Mouse (Mus musculus): ENCODE data around the gene Ank3. TPM values are rescaled to one million over a fixed set of nuclear protein-coding genes. Genes with fewer than 3 reads are reported as not detected.

Gene Ank3
- polyA plus RNA-seq, 1 experiment from 2014 or later = 7.1 TPM

DNA sequence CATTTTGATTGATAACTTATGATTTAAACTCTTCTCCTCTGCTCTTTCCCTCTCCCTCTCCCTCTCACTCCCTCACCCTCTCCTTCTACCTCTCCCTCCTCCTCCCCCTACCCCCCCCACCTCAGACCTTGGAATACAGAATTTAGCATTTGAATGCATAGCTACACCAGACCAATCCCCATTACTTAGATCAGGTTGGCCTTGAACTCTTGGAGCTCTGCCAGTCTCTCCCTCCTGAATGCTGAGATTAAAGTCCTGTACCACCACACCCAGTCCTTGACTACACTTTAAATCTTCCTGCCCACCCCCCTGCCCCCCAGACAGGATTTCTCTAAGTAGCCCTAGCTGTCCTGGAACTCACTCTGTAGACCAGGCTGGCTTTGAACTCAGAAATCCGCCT, 38.9 kb upstream of the Ank3 start:
- no peak for ATAC-seq
- Histone ChIP-seq H3K4me3 (ENCODE audit: low read depth, low read length) (no peak overlapping the region), H3K9me3 (ENCODE audit: low read length) (no peaks in the 10 kb centered on the region), H3K36me3 (replicated peaks; ENCODE audit: insufficient read depth, low read length) (no peaks in the 10 kb centered on the region), H3K4me2 (ENCODE audit: low read depth, low read length) (no peak overlapping the region), H3K9ac (replicated peaks) (no peak overlapping the region), H3K27me3 (ENCODE audit: insufficient read depth, low read length) (no peaks in the 10 kb centered on the region), H3K4me1 (ENCODE audit: insufficient read depth) (no peaks in the 10 kb centered on the region), H3K27ac (ENCODE audit: low read depth) (no peak overlapping the region)
- WGBS (ENCODE audit: insufficient replicate concordance) = 72% methylated on average over 1 of the region's 1 CpGs
- TF ChIP-seq EP300 (IDR thresholded peaks at IDR 0.05; ENCODE audit: low read depth) = no peak
- TF ChIP-seq CTCF (IDR thresholded peaks at IDR 0.05; ENCODE audit: low read depth) = no peak
- no peak for DNase-seq

DNA sequence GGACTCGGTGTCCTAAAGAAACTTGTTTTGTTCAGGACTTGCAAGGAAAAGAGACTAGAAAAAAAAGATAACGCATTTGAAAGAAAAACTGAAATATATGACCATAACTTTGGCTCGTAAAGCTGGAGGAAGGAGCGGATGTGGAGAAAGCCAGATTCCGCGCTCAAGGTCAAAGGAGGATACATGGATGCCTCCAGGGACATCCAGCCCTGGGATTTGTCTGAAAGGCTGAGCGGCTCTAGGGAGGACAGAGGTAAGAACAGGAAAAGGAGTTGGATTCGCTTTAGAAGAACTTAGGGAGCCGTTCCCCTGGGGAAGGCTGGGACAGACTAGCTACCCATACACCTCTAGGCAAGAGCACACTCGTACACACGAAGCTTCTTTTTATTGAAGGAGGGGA, 32.4 kb upstream of the Ank3 start:
- no peak for ATAC-seq

DNA sequence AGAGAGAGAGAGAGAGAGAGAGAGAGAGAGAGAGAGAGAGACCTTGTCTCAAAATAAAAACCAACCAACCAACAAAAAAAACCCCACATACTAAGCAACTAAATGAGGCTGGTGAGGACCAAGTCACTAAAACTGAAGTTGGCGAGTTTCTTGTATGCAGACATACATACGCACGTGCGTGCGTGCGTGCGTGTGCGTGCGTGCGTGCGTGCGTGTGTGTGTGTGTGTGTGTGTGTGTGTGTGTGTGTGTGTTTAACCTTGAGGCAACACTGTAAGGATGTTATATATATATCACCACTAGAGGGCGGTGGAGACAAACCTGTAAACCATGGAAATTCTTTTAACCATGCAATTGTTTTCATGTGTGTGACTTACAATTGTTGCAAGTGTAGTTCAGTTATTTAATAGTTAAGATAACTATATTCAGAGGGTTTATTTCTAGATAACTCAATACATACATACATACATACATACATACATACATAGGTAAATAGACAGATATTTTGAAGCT, 31.6 kb upstream of the Ank3 start:
- Histone ChIP-seq H3K9me3 (ENCODE audit: low read length) (no peaks in the 10 kb centered on the region), H3K9ac (replicated peaks) (no peak overlapping the region), H3K4me3 (ENCODE audit: low read depth, low read length) (no peak overlapping the region), H3K4me2 (ENCODE audit: low read depth, low read length) (no peak overlapping the region), H3K36me3 (replicated peaks; ENCODE audit: insufficient read depth, low read length) (no peaks in the 10 kb centered on the region), H3K27me3 (ENCODE audit: insufficient read depth, low read length) (no peaks in the 10 kb centered on the region), H3K27ac (ENCODE audit: low read depth) (no peak overlapping the region), H3K4me1 (ENCODE audit: insufficient read depth) (no peaks in the 10 kb centered on the region)
- no peak for DNase-seq
- ATAC-seq = no peak
- no peak for TF ChIP-seq EP300 (IDR thresholded peaks at IDR 0.05; ENCODE audit: low read depth)
- peak; percentile 63 for TF ChIP-seq CTCF (IDR thresholded peaks at IDR 0.05; ENCODE audit: low read depth)
- WGBS (ENCODE audit: insufficient replicate concordance) = 87% methylated on average over 13 of the region's 13 CpGs

More for the DNA sequence above, 32.4 kb upstream of the Ank3 start:
- Histone ChIP-seq H3K4me1 (ENCODE audit: insufficient read depth) (no peaks in the 10 kb centered on the region), H3K36me3 (replicated peaks; ENCODE audit: insufficient read depth, low read length) (no peaks in the 10 kb centered on the region), H3K27me3 (ENCODE audit: insufficient read depth, low read length) (no peaks in the 10 kb centered on the region), H3K4me3 (ENCODE audit: low read depth, low read length) (no peak overlapping the region), H3K4me2 (ENCODE audit: low read depth, low read length) (no peak overlapping the region), H3K9ac (replicated peaks) (no peak overlapping the region), H3K9me3 (ENCODE audit: low read length) (no peaks in the 10 kb centered on the region), H3K27ac (ENCODE audit: low read depth) (no peak overlapping the region)
- no peak for DNase-seq
- WGBS (ENCODE audit: insufficient replicate concordance) = 81% methylated on average over 11 of the region's 11 CpGs
- TF ChIP-seq EP300 (IDR thresholded peaks at IDR 0.05; ENCODE audit: low read depth) (no peak), CTCF (IDR thresholded peaks at IDR 0.05; ENCODE audit: low read depth) (no peak)

DNA sequence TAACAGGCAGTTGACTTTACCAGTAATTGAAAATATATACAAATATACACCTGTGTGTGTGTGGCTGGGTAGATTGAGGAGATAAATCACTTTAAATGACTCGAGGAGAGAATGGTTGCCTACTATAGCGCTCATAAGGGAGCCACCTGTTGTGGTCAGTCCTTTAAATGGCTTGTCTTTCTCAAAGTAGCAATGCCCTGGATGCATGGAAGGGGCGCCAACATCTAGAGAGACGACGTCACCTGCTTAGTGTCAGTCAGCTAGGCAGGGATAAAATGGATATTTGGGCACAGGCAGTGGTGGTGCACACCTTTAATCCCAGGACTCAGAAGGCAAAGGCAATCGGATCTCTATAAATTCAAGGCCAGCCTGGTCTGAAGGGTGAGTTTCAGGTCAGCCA, 29.3 kb upstream of the Ank3 start:
- Histone ChIP-seq H3K9me3 (ENCODE audit: low read length) (no peaks in the 10 kb centered on the region), H3K4me2 (ENCODE audit: low read depth, low read length) (no peak overlapping the region), H3K4me3 (ENCODE audit: low read depth, low read length) (no peak overlapping the region), H3K36me3 (replicated peaks; ENCODE audit: insufficient read depth, low read length) (no peaks in the 10 kb centered on the region), H3K27me3 (ENCODE audit: insufficient read depth, low read length) (no peaks in the 10 kb centered on the region), H3K4me1 (ENCODE audit: insufficient read depth) (no peaks in the 10 kb centered on the region), H3K27ac (ENCODE audit: low read depth) (no peak overlapping the region), H3K9ac (replicated peaks) (no peak overlapping the region)
- ATAC-seq (no peak), DNase-seq (no peak)
- 68% methylated on average over 6 of the region's 6 CpGs for WGBS (ENCODE audit: insufficient replicate concordance)
- TF ChIP-seq CTCF (IDR thresholded peaks at IDR 0.05; ENCODE audit: low read depth) = no peak
- TF ChIP-seq EP300 (IDR thresholded peaks at IDR 0.05; ENCODE audit: low read depth) = no peak

DNA sequence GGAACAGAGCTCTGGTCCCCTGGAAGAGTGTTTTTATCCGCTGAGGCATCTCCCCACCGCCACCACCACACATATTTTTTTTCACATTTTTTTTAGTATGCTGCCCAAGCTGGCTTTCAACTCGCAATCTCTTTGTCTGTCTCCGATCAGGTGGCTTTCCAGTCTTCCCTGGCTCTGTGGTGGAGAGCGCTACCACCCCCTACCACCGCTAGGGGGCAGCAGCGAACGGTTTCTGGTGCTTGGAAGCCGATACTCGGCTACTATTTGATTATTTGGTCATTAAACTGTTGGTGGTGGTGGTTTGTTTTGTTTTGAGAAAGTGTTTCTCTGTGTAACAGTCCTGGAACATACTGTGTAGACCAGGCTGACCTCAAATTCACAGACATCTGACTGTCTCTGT, 27.1 kb upstream of the Ank3 start:
- ATAC-seq (no peak), DNase-seq (peak; percentile 56)
- 16% methylated on average over 10 of the region's 10 CpGs for WGBS (ENCODE audit: insufficient replicate concordance)
- H3K27me3 ChIP-seq (ENCODE audit: insufficient read depth, low read length) = no peaks in the 10 kb centered on the region
- no peak overlapping the region for H3K27ac ChIP-seq (ENCODE audit: low read depth)
- no peaks in the 10 kb centered on the region for H3K4me1 ChIP-seq (ENCODE audit: insufficient read depth)
- no peak overlapping the region for H3K9ac ChIP-seq (replicated peaks)
- TF ChIP-seq CTCF (IDR thresholded peaks at IDR 0.05; ENCODE audit: low read depth) (peak; percentile 81), EP300 (IDR thresholded peaks at IDR 0.05; ENCODE audit: low read depth) (no peak)
- H3K4me2 ChIP-seq (ENCODE audit: low read depth, low read length) = no peak overlapping the region
- H3K36me3 ChIP-seq (replicated peaks; ENCODE audit: insufficient read depth, low read length) = no peaks in the 10 kb centered on the region
- H3K4me3 ChIP-seq (ENCODE audit: low read depth, low read length) = no peak overlapping the region
- H3K9me3 ChIP-seq (ENCODE audit: low read length) = no peaks in the 10 kb centered on the region

DNA sequence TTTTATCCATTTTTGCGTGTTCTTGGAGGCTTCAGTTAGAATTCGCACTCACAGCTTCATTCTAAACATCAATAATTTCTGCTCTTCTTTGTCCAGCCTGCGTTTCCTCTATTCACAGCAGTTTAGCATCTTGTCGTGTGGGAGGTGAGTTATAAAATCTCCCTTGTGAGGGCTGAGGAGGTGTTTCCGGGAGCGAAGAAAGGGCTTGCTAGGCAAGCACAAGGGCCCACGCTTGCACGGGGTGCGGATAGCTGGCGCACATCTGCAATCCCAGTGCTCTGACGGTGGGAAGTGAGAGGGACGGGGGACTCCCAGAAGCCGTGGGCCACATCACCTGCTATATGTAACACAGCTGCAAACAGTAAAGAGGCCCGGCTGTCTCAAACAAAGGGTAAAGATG, 26.5 kb upstream of the Ank3 start:
- 80% methylated on average over 14 of the region's 14 CpGs for WGBS (ENCODE audit: insufficient replicate concordance)
- no peaks in the 10 kb centered on the region for H3K4me1 ChIP-seq (ENCODE audit: insufficient read depth)
- H3K27me3 ChIP-seq (ENCODE audit: insufficient read depth, low read length) = no peaks in the 10 kb centered on the region
- ATAC-seq (no peak), DNase-seq (no peak)
- H3K27ac ChIP-seq (ENCODE audit: low read depth) = no peak overlapping the region
- H3K9me3 ChIP-seq (ENCODE audit: low read length) = no peaks in the 10 kb centered on the region
- no peak overlapping the region for H3K4me2 ChIP-seq (ENCODE audit: low read depth, low read length)
- TF ChIP-seq CTCF (IDR thresholded peaks at IDR 0.05; ENCODE audit: low read depth) = no peak
- no peak for TF ChIP-seq EP300 (IDR thresholded peaks at IDR 0.05; ENCODE audit: low read depth)
- no peak overlapping the region for H3K4me3 ChIP-seq (ENCODE audit: low read depth, low read length)
- no peaks in the 10 kb centered on the region for H3K36me3 ChIP-seq (replicated peaks; ENCODE audit: insufficient read depth, low read length)
- no peak overlapping the region for H3K9ac ChIP-seq (replicated peaks)

All from liver, postnatal 0 days (tissue).